Mouse (Mus musculus) CH12.LX (cell line): Measurements from ENCODE around the gene Dlg2. TPM values are rescaled to one million over a fixed set of nuclear protein-coding genes. Genes with fewer than 3 reads are reported as not detected.

ENCODE experiments used
- DNase-seq: peaks from one replicate; pipeline ENCODE4 v3.0.0-alpha.2; 2013; ENCODE audit errors: extremely low read depth
- H3K27ac ChIP-seq: 2 replicates; pipeline ENCODE4 v1.5.1; 2012; ENCODE audit warnings: low read depth, mild to moderate bottlenecking, control low read depth, moderate library complexity; ENCODE audit not compliant: insufficient read depth
- H3K27me3 ChIP-seq: replicated peaks from 2 replicates; pipeline ENCODE3; 2012; ENCODE audit warnings: inconsistent platforms
- H3K36me3 ChIP-seq, 2 experiments: replicated peaks in 1 of 2; 2 replicates each; pipeline versions ENCODE3 to v1.6.1; 2012; ENCODE audit warnings: inconsistent platforms in 1 of 2, low read length in 1 of 2, mild to moderate bottlenecking in 1 of 2, mixed read lengths in 1 of 2, moderate library complexity in 1 of 2; ENCODE audit not compliant: control insufficient read depth in 1 of 2, insufficient read depth in 1 of 2
- H3K4me1 ChIP-seq, 2 experiments: 2 replicates each; pipeline ENCODE4 v1.6.1; 2012; ENCODE audit warnings: inconsistent platforms in 1 of 2, moderate library complexity in 1 of 2; ENCODE audit not compliant: insufficient read depth in 2 of 2, control insufficient read depth in 1 of 2
- H3K4me2 ChIP-seq: 2 replicates; pipeline ENCODE4 v1.6.1; 2012; ENCODE audit warnings: low read depth, mild to moderate bottlenecking, control low read depth; ENCODE audit not compliant: poor library complexity, insufficient read depth, severe bottlenecking
- H3K4me3 ChIP-seq, 3 experiments: fragments of 150-350 bp in 1 of 3; sonication (generic) in 1 of 3; replicated peaks in 1 of 3; 2 replicates each; pipeline versions ENCODE3 to v1.5.1; 2011 to 2012; ENCODE audit warnings: low read depth in 2 of 3, low read length in 2 of 3, mild to moderate bottlenecking in 2 of 3, moderate library complexity in 2 of 3, control low read depth in 1 of 3, improper control_type of control experiment in 1 of 3, inconsistent platforms in 1 of 3, mixed read lengths in 1 of 3; ENCODE audit not compliant: poor library complexity in 1 of 3
- H3K79me2 ChIP-seq: replicated peaks from 2 replicates; pipeline ENCODE4 v1.6.1; 2012; ENCODE audit warnings: mild to moderate bottlenecking, moderate library complexity; ENCODE audit not compliant: control insufficient read depth, poor library complexity, insufficient read depth, severe bottlenecking; ENCODE audit errors: extremely low read depth
- H3K9ac ChIP-seq: 2 replicates; pipeline ENCODE4 v1.6.1; 2012; ENCODE audit warnings: low read depth, mild to moderate bottlenecking, control low read depth, moderate library complexity; ENCODE audit not compliant: insufficient read depth
- H3K9me3 ChIP-seq: replicated peaks from 2 replicates; pipeline ENCODE3; 2012; ENCODE audit warnings: low read length, inconsistent platforms, mixed read lengths
- CHD1 ChIP-seq: IDR thresholded peaks from 2 replicates; pipeline ENCODE4 v1.6.1; 2012; ENCODE audit warnings: low read depth, low read length, improper control_type of control experiment, inconsistent platforms
- CHD2 ChIP-seq: IDR thresholded peaks from 2 replicates; pipeline ENCODE4 v1.6.1; 2011; ENCODE audit warnings: low read length, improper control_type of control experiment
- ETS1 ChIP-seq: conservative IDR thresholded peaks from 2 replicates; pipeline ENCODE4 v1.6.1; 2012; ENCODE audit warnings: low read depth, mild to moderate bottlenecking, inconsistent platforms, low read length, improper control_type of control experiment, moderate library complexity
- IRF4 ChIP-seq: IDR thresholded peaks from 2 replicates; pipeline ENCODE4 v1.6.1; 2014; ENCODE audit warnings: low read depth, mild to moderate bottlenecking, inconsistent platforms, low read length, improper control_type of control experiment
- MAZ ChIP-seq: IDR thresholded peaks from 2 replicates; pipeline ENCODE4 v1.6.1; 2012; ENCODE audit warnings: low read depth, mild to moderate bottlenecking, inconsistent platforms, low read length, improper control_type of control experiment, moderate library complexity
- MXI1 ChIP-seq: IDR thresholded peaks from 2 replicates; pipeline ENCODE4 v1.6.1; 2011; ENCODE audit warnings: mild to moderate bottlenecking, low read depth, low read length, improper control_type of control experiment
- MYC ChIP-seq: IDR thresholded peaks from 2 replicates; pipeline ENCODE4 v1.6.1; 2011; ENCODE audit warnings: low read depth, mild to moderate bottlenecking, improper control_type of control experiment, low read length
- NELFE ChIP-seq: IDR thresholded peaks from 2 replicates; pipeline ENCODE4 v1.6.1; 2011; ENCODE audit warnings: low read depth, low read length, improper control_type of control experiment
- NRF1 ChIP-seq: IDR thresholded peaks from 2 replicates; pipeline ENCODE4 v1.6.1; 2014; ENCODE audit warnings: low read depth, mild to moderate bottlenecking, inconsistent platforms, low read length, improper control_type of control experiment, moderate library complexity
- RAD21 ChIP-seq: IDR thresholded peaks from 2 replicates; pipeline ENCODE4 v1.6.1; 2011; ENCODE audit warnings: low read depth, mild to moderate bottlenecking, low read length, improper control_type of control experiment, moderate library complexity
- RCOR1 ChIP-seq: conservative IDR thresholded peaks from 2 replicates; pipeline ENCODE4 v1.6.1; 2012; ENCODE audit warnings: low read depth, mild to moderate bottlenecking, inconsistent platforms, low read length, improper control_type of control experiment
- SIN3A ChIP-seq: IDR thresholded peaks from 2 replicates; pipeline ENCODE4 v1.6.1; 2012; ENCODE audit warnings: low read length, improper control_type of control experiment, inconsistent platforms
- UBTF ChIP-seq: IDR thresholded peaks from 2 replicates; pipeline ENCODE4 v1.6.1; 2012; ENCODE audit warnings: low read depth, mild to moderate bottlenecking, inconsistent platforms, low read length, improper control_type of control experiment, moderate library complexity
- USF2 ChIP-seq: conservative IDR thresholded peaks from 2 replicates; pipeline ENCODE4 v1.6.1; 2011; ENCODE audit warnings: low read depth, low read length, improper control_type of control experiment
- ZC3H11A ChIP-seq: IDR thresholded peaks from 2 replicates; pipeline ENCODE4 v1.6.1; 2012; ENCODE audit warnings: low read depth, mild to moderate bottlenecking, inconsistent platforms, low read length, improper control_type of control experiment
- ZKSCAN1 ChIP-seq: IDR thresholded peaks from 2 replicates; pipeline ENCODE4 v1.6.1; 2012; ENCODE audit warnings: low read depth, inconsistent platforms, low read length, improper control_type of control experiment, borderline replicate concordance
- ZMIZ1 ChIP-seq: IDR thresholded peaks from 2 replicates; pipeline ENCODE4 v1.6.1; 2012; ENCODE audit warnings: low read depth, mild to moderate bottlenecking, inconsistent platforms, low read length, improper control_type of control experiment
- dilution Hi-C: fragments of 300-500 bp; cut with MboI; formaldehyde crosslinking; loops from 2 replicates; pipeline ENCODE4 v1.14.3; 2020; ENCODE audit warnings: low sequenced_read_pairs; ENCODE audit not compliant: extremely low pct_unique_long_range_greater_than_20kb, extremely low pct_ligation_motif_present
- in situ Hi-C: fragments of 300-500 bp; cut with MboI; formaldehyde crosslinking; loops from 3 replicates; pipeline ENCODE4 v1.14.3; 2019; ENCODE audit warnings: low sequenced_read_pairs, low pct_ligation_motif_present, low pct_unique_long_range_greater_than_20kb, mixed read lengths
- polyA plus RNA-seq: library from polyadenylated mRNA; unstranded; fragments of >175 nt; gene quantifications from 2 replicates; pipeline ENCODE4 v1.2.1, GENCODE M21; 2012; ENCODE audit warnings: low read depth; ENCODE audit not compliant: insufficient read length
- total RNA-seq, 2 experiments: library from RNA; depleted of rRNA; stranded (reverse); fragments of 300-350 nt in 1 of 2; fragments of >200 nt in 1 of 2; gene quantifications; 2 replicates each; pipeline ENCODE4 v1.2.3; 2012 to 2014

The Dlg2 gene
- total and polyA plus RNA-seq, 3 experiments, result 0.36 TPM; not detected in 2

- Histone ChIP-seq H3K27me3 (no peaks in the 10 kb centered on the region), H3K27ac (no peak overlapping the region), H3K4me3 (no peak overlapping the region), H3K4me1 (peaks cover 0 to 9% of the 10 kb centered on the region in 2 experiments; a peak in 2 of 4 replicates), H3K9ac (no peak overlapping the region), H3K9me3 (no peaks in the 10 kb centered on the region), H3K4me2 (no peak overlapping the region), H3K36me3 (no peaks in the 10 kb centered on the region), H3K79me2 (no peaks in the 10 kb centered on the region)
- dilution Hi-C loops (no loop called here), in situ Hi-C loops (no loop called here)
- TF ChIP-seq RAD21 (no peak), CHD1 (no peak), ETS1 (no peak), ZC3H11A (no peak), NRF1 (no peak), ZMIZ1 (no peak), MAZ (no peak), MXI1 (no peak), IRF4 (no peak), NELFE (no peak), USF2 (no peak)
- no peak for DNase-seq
Measured at GRCm38 (mm10) chr7:92460578-92460977, 1984.1 kb downstream of the Dlg2 start.

GRCm38 (mm10) chr7:92461256-92461655, 1984.8 kb downstream of the Dlg2 start:
- Histone ChIP-seq H3K4me2 (no peak overlapping the region), H3K4me3 (no peak overlapping the region), H3K79me2 (no peaks in the 10 kb centered on the region), H3K9me3 (no peaks in the 10 kb centered on the region), H3K36me3 (no peaks in the 10 kb centered on the region), H3K4me1 (peaks cover 0 to 9% of the 10 kb centered on the region in 2 experiments; a peak in 2 of 4 replicates), H3K27me3 (no peaks in the 10 kb centered on the region), H3K27ac (no peak overlapping the region), H3K9ac (no peak overlapping the region)
- TF ChIP-seq ZMIZ1, result no peak
- no peak for TF ChIP-seq CHD1
- TF ChIP-seq MXI1, result no peak
- no peak for TF ChIP-seq UBTF
- no peak for TF ChIP-seq ZKSCAN1
- TF ChIP-seq MYC, result no peak
- TF ChIP-seq MAZ, result no peak
- no peak for TF ChIP-seq ZC3H11A
- no peak for TF ChIP-seq CHD2
- TF ChIP-seq RCOR1, result no peak
- no peak for TF ChIP-seq NRF1
- TF ChIP-seq SIN3A, result no peak
- dilution Hi-C loops, result no loop called here
- DNase-seq, result no peak
- in situ Hi-C loops, result no loop called here
